Mouse (Mus musculus): ENCODE data around the gene Capn7. TPM values are rescaled to one million over a fixed set of nuclear protein-coding genes. Genes with fewer than 3 reads are reported as not detected.

Capn7 gene
- total and polyA plus RNA-seq, 3 experiments = 23.2 to 83.7 (median 30.0) TPM

DNA sequence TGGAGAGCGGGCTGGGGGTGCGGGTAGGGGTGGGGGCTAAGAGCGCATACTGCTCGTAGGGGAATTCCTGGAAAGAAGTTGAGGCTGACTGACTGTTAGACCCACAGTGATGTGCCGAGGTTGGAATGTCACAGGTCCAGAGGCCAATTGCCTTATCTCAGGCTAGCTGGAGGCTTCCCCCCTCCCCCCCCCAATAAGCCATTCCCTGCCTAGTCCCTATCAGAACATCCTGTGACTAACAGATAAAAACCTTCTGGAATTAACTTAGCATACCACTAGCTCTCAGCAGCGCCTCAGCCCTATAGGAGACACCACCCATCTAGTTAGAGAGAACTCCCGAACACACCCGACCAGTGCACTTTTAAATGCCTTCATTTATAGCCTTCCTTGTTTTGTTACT, 67.6 kb downstream of the Capn7 start:
- H3K9me3 ChIP-seq (replicated peaks; ENCODE audit: insufficient read depth, low read length) = no peaks in the 10 kb centered on the region
- DNase-seq (ENCODE audit: low read depth, low spot score) = peak; percentile 30
- peaks cover 0 to 11% of the 10 kb centered on the region in 2 experiments; a peak in 2 of 4 replicates for H3K36me3 ChIP-seq (ENCODE audit: control insufficient read depth in 1 of 2, insufficient read depth in 2 of 2, low read length in 2 of 2)
- no peaks in the 10 kb centered on the region for H3K79me2 ChIP-seq (ENCODE audit: control insufficient read depth, insufficient read depth, low read length, poor library complexity)
- no peak overlapping the region for H3K9ac ChIP-seq (ENCODE audit: control insufficient read depth, low read depth, low read length, poor library complexity, severe bottlenecking)
- TF ChIP-seq GATA1 (IDR thresholded peaks at IDR 0.05; ENCODE audit: low read depth, low read length) (peak; percentile 50; the same call in 1 of the 2 replicates), EP300 (IDR thresholded peaks at IDR 0.05; ENCODE audit: low read depth in 1 of 2, low read length in 2 of 2) (peak in 1 of 2 experiments; percentile 67; a peak in 3 of 4 replicates), BHLHE40 (IDR thresholded peaks at IDR 0.05; ENCODE audit: borderline replicate concordance, low read depth, low read length) (no peak), MAX (IDR thresholded peaks at IDR 0.05; ENCODE audit: low read length) (no peak), POLR2AphosphoS2 (IDR thresholded peaks at IDR 0.05; ENCODE audit: low read length) (no peak), RCOR1 (IDR thresholded peaks at IDR 0.05; ENCODE audit: low read depth, low read length) (peak; percentile 55; the same call in 1 of the 2 replicates), SIN3A (IDR thresholded peaks at IDR 0.05; ENCODE audit: low read length) (no peak), UBTF (IDR thresholded peaks at IDR 0.05; ENCODE audit: borderline replicate concordance, insufficient read depth, low read depth, low read length) (no peak), GABPA (IDR thresholded peaks at IDR 0.05; ENCODE audit: low read depth, low read length) (no peak), TCF12 (IDR thresholded peaks at IDR 0.05; ENCODE audit: low read depth, low read length) (peak; percentile 80; the same call in 1 of the 2 replicates)
- H3K27ac ChIP-seq (ENCODE audit: control insufficient read depth, low read depth, low read length) = no peak overlapping the region
- H3K27me3 ChIP-seq (ENCODE audit: control insufficient read depth in 1 of 2, insufficient read depth in 2 of 2, low read length in 2 of 2) = no peaks in the 10 kb centered on the region
- no peak overlapping the region for H3K4me3 ChIP-seq (ENCODE audit: control insufficient read depth in 1 of 2, insufficient read depth in 1 of 2, low read depth in 2 of 2, low read length in 2 of 2)
- peaks cover 11 to 32% of the 10 kb centered on the region in 2 experiments for H3K4me1 ChIP-seq (ENCODE audit: control insufficient read depth in 1 of 2, insufficient read depth in 2 of 2, low read length in 2 of 2)

DNA sequence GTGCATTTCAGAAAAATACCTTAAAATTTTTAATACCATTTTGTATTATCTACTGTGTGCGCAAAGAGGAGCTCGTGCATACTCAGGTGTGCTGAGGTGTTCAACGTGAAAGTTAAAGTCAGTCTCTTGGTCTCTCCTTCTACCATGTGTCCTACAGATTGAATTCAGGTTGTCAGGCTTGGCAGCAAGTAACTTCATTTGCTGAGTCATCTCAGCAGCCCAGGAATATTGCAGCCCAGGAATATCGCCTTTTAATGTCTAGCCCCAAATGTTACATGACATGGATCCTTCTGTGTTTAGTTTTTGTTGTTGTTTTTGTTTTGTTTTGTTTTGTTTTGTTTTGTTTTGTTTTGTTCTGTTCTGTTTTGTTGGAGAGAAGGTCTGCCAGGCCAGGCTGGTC, 68.2 kb downstream of the Capn7 start:
- Histone ChIP-seq H3K27ac (ENCODE audit: control insufficient read depth, low read depth, low read length) (no peak overlapping the region), H3K79me2 (ENCODE audit: control insufficient read depth, insufficient read depth, low read length, poor library complexity) (no peaks in the 10 kb centered on the region), H3K4me3 (ENCODE audit: control insufficient read depth in 1 of 2, insufficient read depth in 1 of 2, low read depth in 2 of 2, low read length in 2 of 2) (no peak overlapping the region), H3K9ac (ENCODE audit: control insufficient read depth, low read depth, low read length, poor library complexity, severe bottlenecking) (no peak overlapping the region), H3K36me3 (ENCODE audit: control insufficient read depth in 1 of 2, insufficient read depth in 2 of 2, low read length in 2 of 2) (peaks cover 0 to 11% of the 10 kb centered on the region in 2 experiments; a peak in 2 of 4 replicates), H3K4me1 (ENCODE audit: control insufficient read depth in 1 of 2, insufficient read depth in 2 of 2, low read length in 2 of 2) (peaks cover 11 to 32% of the 10 kb centered on the region in 2 experiments), H3K27me3 (ENCODE audit: control insufficient read depth in 1 of 2, insufficient read depth in 2 of 2, low read length in 2 of 2) (no peaks in the 10 kb centered on the region), H3K9me3 (replicated peaks; ENCODE audit: insufficient read depth, low read length) (no peaks in the 10 kb centered on the region)
- no peak for DNase-seq (ENCODE audit: low read depth, low spot score)
- TF ChIP-seq RAD21 (IDR thresholded peaks at IDR 0.05; ENCODE audit: low read depth, low read length) (no peak), TCF12 (IDR thresholded peaks at IDR 0.05; ENCODE audit: low read depth, low read length) (no peak), HCFC1 (IDR thresholded peaks at IDR 0.05; ENCODE audit: low read depth, low read length) (no peak), MXI1 (IDR thresholded peaks at IDR 0.05; ENCODE audit: low read depth, low read length) (no peak)

DNA sequence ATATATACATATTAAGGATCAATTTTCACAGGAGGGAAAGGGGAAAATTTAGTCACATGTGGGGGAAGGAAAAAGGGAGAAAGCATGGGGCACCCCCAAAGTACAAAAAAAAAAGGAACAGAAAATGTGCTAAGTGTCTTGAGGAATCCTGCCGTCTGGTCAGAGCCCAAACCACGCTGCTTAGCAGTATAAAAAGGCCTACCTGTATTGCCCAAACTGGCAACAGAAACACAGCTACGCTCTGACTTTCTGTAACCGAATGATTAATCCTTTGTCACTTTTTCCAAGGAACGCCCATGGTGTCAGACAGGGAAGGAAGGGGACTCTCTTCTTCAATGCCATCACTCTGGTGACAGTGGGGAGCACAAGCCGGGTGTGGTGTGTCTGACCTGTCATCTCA, 69.2 kb downstream of the Capn7 start:
- no peak overlapping the region for H3K9ac ChIP-seq (ENCODE audit: control insufficient read depth, low read depth, low read length, poor library complexity, severe bottlenecking)
- peaks cover 11 to 31% of the 10 kb centered on the region in 2 experiments for H3K4me1 ChIP-seq (ENCODE audit: control insufficient read depth in 1 of 2, insufficient read depth in 2 of 2, low read length in 2 of 2)
- H3K9me3 ChIP-seq (replicated peaks; ENCODE audit: insufficient read depth, low read length) = no peaks in the 10 kb centered on the region
- no peak overlapping the region for H3K27ac ChIP-seq (ENCODE audit: control insufficient read depth, low read depth, low read length)
- H3K79me2 ChIP-seq (ENCODE audit: control insufficient read depth, insufficient read depth, low read length, poor library complexity) = no peaks in the 10 kb centered on the region
- no peak overlapping the region for H3K4me3 ChIP-seq (ENCODE audit: control insufficient read depth in 1 of 2, insufficient read depth in 1 of 2, low read depth in 2 of 2, low read length in 2 of 2)
- TF ChIP-seq TCF12 (IDR thresholded peaks at IDR 0.05; ENCODE audit: low read depth, low read length) (no peak), ETS1 (IDR thresholded peaks at IDR 0.05; ENCODE audit: low read depth, low read length) (no peak), ZKSCAN1 (IDR thresholded peaks at IDR 0.05; ENCODE audit: low read depth, low read length) (no peak), SMC3 (IDR thresholded peaks at IDR 0.05; ENCODE audit: low read depth, low read length) (no peak), NELFE (IDR thresholded peaks at IDR 0.05; ENCODE audit: low read depth, low read length) (no peak), MYB (IDR thresholded peaks at IDR 0.05; ENCODE audit: low read depth, low read length) (no peak), CHD1 (IDR thresholded peaks at IDR 0.05; ENCODE audit: low read depth, low read length) (no peak), MAX (IDR thresholded peaks at IDR 0.05; ENCODE audit: low read length) (no peak), ZMIZ1 (IDR thresholded peaks at IDR 0.05; ENCODE audit: low read depth, low read length) (no peak), POLR2AphosphoS2 (IDR thresholded peaks at IDR 0.05; ENCODE audit: low read length) (no peak), USF2 (IDR thresholded peaks at IDR 0.05; ENCODE audit: borderline replicate concordance in 1 of 2, insufficient read depth in 1 of 2, low read depth in 1 of 2, low read length in 2 of 2) (no peak), CTCF (IDR thresholded peaks at IDR 0.05 in 2 of 3, conservative IDR thresholded peaks at IDR 0.05 in 1 of 3; ENCODE audit: control insufficient read depth in 1 of 3, insufficient read depth in 1 of 3, low read depth in 2 of 3, low read length in 3 of 3, poor library complexity in 1 of 3, severe bottlenecking in 1 of 3) (no peak), GATA1 (IDR thresholded peaks at IDR 0.05; ENCODE audit: low read depth, low read length) (no peak), ZC3H11A (IDR thresholded peaks at IDR 0.05; ENCODE audit: low read depth, low read length) (no peak), GABPA (IDR thresholded peaks at IDR 0.05; ENCODE audit: low read depth, low read length) (no peak), HCFC1 (IDR thresholded peaks at IDR 0.05; ENCODE audit: low read depth, low read length) (no peak), MXI1 (IDR thresholded peaks at IDR 0.05; ENCODE audit: low read depth, low read length) (no peak), POLR2A (IDR thresholded peaks at IDR 0.05; ENCODE audit: control insufficient read depth in 1 of 2, insufficient read depth in 1 of 2, low read depth in 1 of 2, low read length in 2 of 2, poor library complexity in 1 of 2) (no peak)
- peaks cover 0 to 11% of the 10 kb centered on the region in 2 experiments; a peak in 2 of 4 replicates for H3K36me3 ChIP-seq (ENCODE audit: control insufficient read depth in 1 of 2, insufficient read depth in 2 of 2, low read length in 2 of 2)
- no peaks in the 10 kb centered on the region for H3K27me3 ChIP-seq (ENCODE audit: control insufficient read depth in 1 of 2, insufficient read depth in 2 of 2, low read length in 2 of 2)
- no peak for DNase-seq (ENCODE audit: low read depth, low spot score)

Measured in MEL (cell line).